Mouse (Mus musculus) kidney, postnatal 25 days (tissue): Measurements from ENCODE around the gene Mylk.
A peak's percentile ranks its signal among the peaks of the same experiment; 100 is the strongest.

Experiments
- DNase-seq, 2 experiments: peaks; one replicate each; pipeline ENCODE4 v3.0.0; 2021; ENCODE audit warnings: mixed read lengths in 2 of 2

Gene Mylk

GRCm38 (mm10) chr16:34952798-34953197 lies 207.8 kb downstream of the Mylk start:
- DNase-seq: no peak

GRCm38 (mm10) chr16:34953501-34953900 lies 208.5 kb downstream of the Mylk start:
- no peak for DNase-seq

- no peak for DNase-seq
Observed at GRCm38 (mm10) chr16:34957487-34958230, 212.6 kb downstream of the Mylk start.

- peak; percentile 87 to 93 for DNase-seq
Observed at GRCm38 (mm10) chr16:34958667-34959066, 213.7 kb downstream of the Mylk start.

- DNase-seq: peak in 1 of 2 experiments; percentile 57
Observed at GRCm38 (mm10) chr16:34959261-34959660, 214.3 kb downstream of the Mylk start.

GRCm38 (mm10) chr16:34960243-34960642 lies 215.2 kb downstream of the Mylk start:
- no peak for DNase-seq

GRCm38 (mm10) chr16:34960866-34961582 lies 216.0 kb downstream of the Mylk start:
- DNase-seq: no peak

- DNase-seq: peak; percentile 46 to 64
Observed at GRCm38 (mm10) chr16:34962322-34962721, 217.3 kb downstream of the Mylk start.

- DNase-seq: no peak
Observed at GRCm38 (mm10) chr16:34963008-34963407, 218.0 kb downstream of the Mylk start.

- no peak for DNase-seq
Observed at GRCm38 (mm10) chr16:34966620-34967081, 221.6 kb downstream of the Mylk start.

- DNase-seq: peak; percentile 79 to 84
Observed at GRCm38 (mm10) chr16:34967120-34967800, 222.2 kb downstream of the Mylk start.

GRCm38 (mm10) chr16:34968181-34968580 lies 223.2 kb downstream of the Mylk start:
- DNase-seq: no peak

GRCm38 (mm10) chr16:34972471-34972870 lies 227.5 kb downstream of the Mylk start:
- peak in 1 of 2 experiments; percentile 53 for DNase-seq

GRCm38 (mm10) chr16:34975544-34975943 lies 230.5 kb downstream of the Mylk start:
- no peak for DNase-seq

- DNase-seq: no peak
Observed at GRCm38 (mm10) chr16:34976630-34977029, 231.6 kb downstream of the Mylk start.

- DNase-seq: no peak
Observed at GRCm38 (mm10) chr16:34978018-34978417, 233.0 kb downstream of the Mylk start.

- no peak for DNase-seq
Observed at GRCm38 (mm10) chr16:34981009-34981408, 236.0 kb downstream of the Mylk start.

GRCm38 (mm10) chr16:34984203-34985030 lies 239.4 kb downstream of the Mylk start:
- DNase-seq: no peak

GRCm38 (mm10) chr16:34985031-34985346 lies 240.0 kb downstream of the Mylk start:
- DNase-seq: no peak

GRCm38 (mm10) chr16:34986211-34986825 lies 241.3 kb downstream of the Mylk start:
- no peak for DNase-seq

- no peak for DNase-seq
Observed at GRCm38 (mm10) chr16:34991365-34991764, 246.4 kb downstream of the Mylk start.

GRCm38 (mm10) chr16:34992854-34993253 lies 247.8 kb downstream of the Mylk start:
- no peak for DNase-seq
